Mouse (Mus musculus) left cerebral cortex, postnatal 4 days (tissue): Measurements from ENCODE around the gene Vipr1. TPM values are rescaled to one million over a fixed set of nuclear protein-coding genes. Genes with fewer than 3 reads are reported as not detected.

ENCODE experiments used
- DNase-seq: peaks from one replicate; pipeline ENCODE4 v3.0.0-alpha.2; 2022
- intact Hi-C: fragments of 180-260 bp; cut with DNase I; formaldehyde crosslinking; loops from one replicate; pipeline ENCODE4 v1.15.1; 2025
- total RNA-seq, 2 experiments: library from RNA; stranded (reverse); gene quantifications; 2 replicates each; pipeline ENCODE4 v1.2.3; 2021

The Vipr1 gene
- total RNA-seq, 2 experiments from 2014 or later: 3.1 to 5.5 TPM

DNA sequence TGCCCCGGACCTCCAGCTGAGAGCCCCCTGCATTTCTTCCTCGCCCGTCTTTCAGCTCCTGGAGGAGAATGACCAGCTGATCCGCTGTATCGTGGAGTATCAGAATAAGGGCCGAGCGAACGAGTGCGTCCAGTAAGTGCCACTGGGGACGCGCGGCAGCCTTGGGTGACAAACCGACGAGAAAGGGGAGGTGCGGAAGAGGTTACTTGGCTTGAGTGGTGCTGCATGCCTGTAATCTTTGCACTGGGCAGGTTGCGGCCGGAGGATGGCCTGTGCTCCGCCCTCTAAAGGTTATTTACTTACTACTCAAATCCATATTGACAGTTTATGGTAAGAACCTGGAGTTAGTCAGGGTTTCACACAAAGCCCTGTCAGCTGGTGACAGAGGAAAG is 68.1 kb downstream of the Vipr1 start:
- DNase-seq: no peak
- intact Hi-C loops: no loop called here

DNA sequence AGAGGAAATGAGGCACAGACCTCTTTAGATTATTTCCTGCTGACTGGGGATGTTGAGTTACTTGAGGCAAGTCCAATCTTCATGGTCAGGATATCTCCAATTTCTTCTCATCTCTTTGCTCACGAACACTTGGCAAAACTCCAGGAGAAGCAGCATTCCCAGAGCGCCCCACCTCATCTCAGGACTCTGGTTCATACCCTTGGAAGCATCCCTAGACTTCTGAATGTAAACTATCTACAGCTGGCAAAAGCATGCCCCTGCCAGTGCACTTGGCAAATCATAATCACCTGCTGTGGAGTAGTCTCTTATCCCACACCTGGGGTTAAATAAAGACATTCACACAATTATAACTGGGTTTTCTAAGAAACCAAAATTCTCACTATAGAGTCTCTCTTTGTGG is 74.5 kb downstream of the Vipr1 start:
- no peak for DNase-seq
- intact Hi-C loops: no loop called here

GRCm38 (mm10) chr9:121718070-121718705 is 75.7 kb downstream of the Vipr1 start:
- no peak for DNase-seq
- intact Hi-C loops: no loop called here

DNA sequence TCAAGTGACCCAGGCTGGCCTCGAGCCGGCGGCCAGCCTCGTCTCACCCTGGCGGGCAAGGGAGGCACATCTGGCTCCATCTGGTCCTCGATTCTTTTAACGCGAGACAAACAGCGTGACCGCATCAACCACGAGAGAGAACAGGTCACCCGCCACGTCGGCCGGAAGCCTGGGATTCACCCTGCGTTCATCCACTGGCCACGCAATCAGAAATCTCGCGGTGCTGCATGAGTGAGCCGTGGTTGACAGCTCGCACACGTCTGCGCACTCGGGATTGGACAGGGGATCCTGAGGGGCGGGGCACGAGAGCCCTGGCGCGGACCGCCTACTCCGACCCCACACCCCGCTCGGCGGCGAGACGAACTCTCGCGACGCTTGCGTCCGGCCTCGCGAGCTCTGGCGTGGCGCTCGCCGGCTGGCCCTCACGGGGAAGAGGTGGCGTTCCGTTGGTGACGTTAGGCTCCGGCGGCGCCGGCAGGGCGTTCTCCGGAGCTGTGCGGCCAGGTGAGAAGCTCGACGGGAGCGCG is 76.3 kb downstream of the Vipr1 start, which contains the start of gene Nktr:
Gene Nktr, plus strand, starts transcription at position 378 of the 527 bp plus-strand sequence.
- peak; percentile 98 for DNase-seq
- intact Hi-C loops: no loop called here

DNA sequence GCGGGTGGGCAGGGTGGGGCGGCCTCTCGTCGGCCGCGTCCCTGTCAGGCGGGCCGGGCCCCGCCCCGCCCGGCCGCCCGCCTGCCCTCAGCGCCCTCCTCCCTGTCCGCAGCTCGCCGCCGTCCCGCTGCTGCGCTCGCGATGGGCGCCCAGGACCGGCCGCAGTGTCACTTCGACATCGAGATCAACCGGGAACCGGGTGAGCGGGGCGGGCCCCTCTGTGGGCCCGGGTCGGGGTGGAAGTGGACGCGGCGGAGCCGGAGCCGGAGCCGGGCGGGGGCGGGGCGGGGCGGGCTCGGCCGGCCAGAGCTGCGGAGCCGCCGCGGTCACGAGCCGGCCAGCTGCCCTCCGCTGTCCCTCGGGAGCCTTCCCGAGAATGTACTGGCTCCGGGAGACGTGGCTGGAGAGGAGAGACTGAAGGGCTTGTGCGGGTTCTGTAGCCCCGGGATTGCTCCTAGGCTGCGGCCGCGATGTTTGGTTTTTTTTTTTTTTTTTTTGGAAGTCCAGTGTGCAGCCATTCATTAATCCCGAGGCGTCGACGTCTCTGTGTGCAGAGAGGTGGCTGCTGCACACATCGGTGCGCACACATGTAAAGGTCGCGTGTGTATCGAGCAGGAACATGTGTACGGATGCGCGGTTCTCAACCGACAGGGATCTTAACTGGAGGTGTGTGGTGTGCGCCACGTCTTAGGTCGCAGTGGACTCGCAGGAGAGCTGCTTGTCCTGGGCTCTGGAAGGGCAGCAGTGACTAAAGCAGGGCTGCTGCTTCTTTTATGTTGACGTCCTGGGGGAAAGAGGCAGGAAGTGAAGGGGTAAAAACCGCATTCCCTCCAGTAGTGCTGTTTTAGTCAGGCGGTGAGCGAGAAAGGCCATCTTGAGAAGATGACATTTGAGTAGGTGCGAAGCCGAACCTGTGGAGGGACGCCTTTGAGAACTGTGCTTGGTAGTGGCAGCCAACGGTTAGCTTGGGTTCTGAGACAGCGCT is 77.1 kb downstream of the Vipr1 start:
- intact Hi-C loops: no loop called here
- DNase-seq: peak; percentile 68

Other genes with a start within 250 kb of the Vipr1 start
- 100 to 1,000 TPM; 175 to 187 TPM for gene Cck, start 147.0 kb upstream of the Vipr1 start, total RNA-seq
- under 1 TPM; 0.42 to 0.98 TPM for gene Lyzl4, start 620 bp upstream of the Vipr1 start, total RNA-seq
- 10 to 100 TPM; 38.7 to 40.7 TPM for gene Sec22c, start 62.8 kb downstream of the Vipr1 start, total RNA-seq
- 10 to 100 TPM; 60.1 to 60.6 TPM for gene Ss18l2, start 67.6 kb downstream of the Vipr1 start, total RNA-seq
- gene Nktr, start 76.5 kb downstream of the Vipr1 start, total RNA-seq: 100 to 1,000 TPM; 145 to 152 TPM
- gene Zfp651, start 116.6 kb downstream of the Vipr1 start, total RNA-seq: 10 to 100 TPM; 87.2 to 91.9 TPM
- 1 to 10 TPM; 1.3 TPM for gene Klhl40, start 134.9 kb downstream of the Vipr1 start, total RNA-seq
- gene Hhatl, start 149.8 kb downstream of the Vipr1 start, total RNA-seq: under 1 TPM in 1 of 2 experiments, not detected in 1; 0.93 TPM
- gene Ccdc13, start 196.7 kb downstream of the Vipr1 start, total RNA-seq: 1 to 10 TPM; 3.9 to 4.3 TPM
- 10 to 100 TPM; 55.9 to 58.7 TPM for gene Higd1a, start 215.6 kb downstream of the Vipr1 start, total RNA-seq